Mouse (Mus musculus) cerebellum, adult 8-10 months (tissue): Measurements from ENCODE around the gene Sox5.

Experiments
- DNase-seq: peaks from one replicate; pipeline ENCODE4 v3.0.0; 2022

Sox5 gene

DNA sequence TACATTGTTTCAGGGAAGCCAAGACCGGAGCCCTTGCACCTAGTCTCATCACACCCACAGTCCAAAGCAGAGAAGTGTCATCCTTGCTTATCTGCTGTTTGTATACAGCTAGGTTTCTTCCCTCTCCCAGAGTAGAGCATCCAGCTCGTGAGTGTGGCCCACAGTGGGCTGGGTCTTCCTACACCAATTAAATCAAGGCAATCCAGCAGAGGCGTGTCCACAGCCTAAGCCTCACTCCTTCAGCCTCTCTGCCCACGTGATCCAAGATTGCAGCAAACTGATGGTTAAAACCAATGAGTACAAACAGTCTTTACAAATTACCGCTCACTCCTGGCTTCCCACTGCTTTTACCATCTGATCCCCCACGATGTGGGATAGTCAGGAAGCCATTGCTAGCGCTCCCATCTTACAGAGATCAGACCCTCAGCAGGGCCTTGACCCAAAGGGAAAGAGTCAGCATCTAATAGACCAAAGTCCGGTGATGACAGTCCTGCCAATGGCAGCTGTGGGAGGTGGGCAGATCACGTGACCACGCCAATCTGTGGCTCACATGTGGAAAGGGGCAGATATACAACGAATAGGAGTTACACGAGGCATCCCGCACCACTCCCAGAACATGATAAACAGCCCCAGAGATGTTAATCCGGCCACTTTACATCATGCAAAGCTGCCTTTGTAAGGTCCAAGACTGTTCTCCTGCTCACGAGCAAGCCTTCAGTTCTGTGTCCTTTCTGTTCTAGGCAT is 9.4 kb downstream of the Sox5 start:
- no peak for DNase-seq

DNA sequence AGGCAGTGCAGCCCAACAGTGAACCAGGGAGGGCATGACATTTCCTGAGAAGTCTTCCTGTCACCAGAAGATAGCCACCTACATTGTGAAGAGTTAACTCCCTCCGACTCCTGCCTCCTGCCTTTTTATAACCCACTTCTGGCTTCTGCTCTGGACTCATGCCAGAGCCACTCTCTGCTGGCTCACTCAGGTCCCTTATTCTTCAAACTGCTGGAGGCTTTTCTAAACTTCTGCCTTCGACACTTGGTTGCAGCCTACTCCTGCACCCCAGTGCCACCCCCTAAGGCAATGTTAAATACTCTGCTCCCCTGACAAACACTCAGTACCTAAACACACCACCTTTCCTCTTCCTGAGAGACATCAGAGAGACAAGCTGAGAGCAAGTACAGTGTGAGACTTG is 12.7 kb downstream of the Sox5 start:
- DNase-seq: no peak

GRCm38 (mm10) chr6:144761902-144762301 is 19.9 kb downstream of the Sox5 start:
- no peak for DNase-seq

- DNase-seq: no peak
Measured at GRCm38 (mm10) chr6:144759193-144759592, 22.6 kb downstream of the Sox5 start.

GRCm38 (mm10) chr6:144757414-144757813 is 24.4 kb downstream of the Sox5 start:
- no peak for DNase-seq

- no peak for DNase-seq
Measured at GRCm38 (mm10) chr6:144756444-144756843, 25.3 kb downstream of the Sox5 start.

GRCm38 (mm10) chr6:144755304-144755703 is 26.5 kb downstream of the Sox5 start:
- no peak for DNase-seq

DNA sequence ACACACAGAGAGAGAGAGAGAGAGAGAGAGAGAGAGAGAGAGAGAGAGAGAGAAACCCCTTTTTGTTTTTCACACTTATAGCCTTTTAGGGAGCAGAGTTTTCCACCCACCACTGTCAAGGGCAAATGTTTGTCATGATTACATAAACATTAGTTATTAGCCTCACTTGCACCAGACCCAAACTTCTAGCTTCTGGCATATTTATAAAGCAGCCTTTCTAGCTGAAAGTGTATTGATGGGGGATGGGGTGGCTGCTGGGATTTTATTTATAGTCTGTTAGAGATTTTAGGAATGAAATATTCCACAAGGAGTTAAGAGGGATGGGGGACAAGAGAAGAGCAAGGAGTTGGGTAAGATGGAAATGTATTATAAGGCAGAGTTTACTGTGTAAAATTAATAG is 27.4 kb downstream of the Sox5 start:
- no peak for DNase-seq

DNA sequence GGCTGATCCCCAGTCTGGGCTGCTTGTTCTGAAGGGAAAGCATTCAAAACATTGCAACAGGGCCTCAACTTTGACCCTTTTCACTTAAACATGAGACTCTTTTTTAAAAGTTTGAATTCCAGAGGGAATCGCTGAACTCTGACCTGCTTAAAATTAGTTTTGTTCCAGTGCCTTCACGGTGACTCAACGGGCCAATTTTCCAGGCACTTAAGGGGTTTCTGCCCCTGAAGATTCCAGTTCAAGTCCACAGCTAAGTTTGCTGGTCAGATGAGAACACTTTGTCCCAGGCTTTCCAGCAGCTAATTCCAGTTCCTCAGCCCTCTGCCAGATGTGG is 27.8 kb downstream of the Sox5 start:
- no peak for DNase-seq

DNA sequence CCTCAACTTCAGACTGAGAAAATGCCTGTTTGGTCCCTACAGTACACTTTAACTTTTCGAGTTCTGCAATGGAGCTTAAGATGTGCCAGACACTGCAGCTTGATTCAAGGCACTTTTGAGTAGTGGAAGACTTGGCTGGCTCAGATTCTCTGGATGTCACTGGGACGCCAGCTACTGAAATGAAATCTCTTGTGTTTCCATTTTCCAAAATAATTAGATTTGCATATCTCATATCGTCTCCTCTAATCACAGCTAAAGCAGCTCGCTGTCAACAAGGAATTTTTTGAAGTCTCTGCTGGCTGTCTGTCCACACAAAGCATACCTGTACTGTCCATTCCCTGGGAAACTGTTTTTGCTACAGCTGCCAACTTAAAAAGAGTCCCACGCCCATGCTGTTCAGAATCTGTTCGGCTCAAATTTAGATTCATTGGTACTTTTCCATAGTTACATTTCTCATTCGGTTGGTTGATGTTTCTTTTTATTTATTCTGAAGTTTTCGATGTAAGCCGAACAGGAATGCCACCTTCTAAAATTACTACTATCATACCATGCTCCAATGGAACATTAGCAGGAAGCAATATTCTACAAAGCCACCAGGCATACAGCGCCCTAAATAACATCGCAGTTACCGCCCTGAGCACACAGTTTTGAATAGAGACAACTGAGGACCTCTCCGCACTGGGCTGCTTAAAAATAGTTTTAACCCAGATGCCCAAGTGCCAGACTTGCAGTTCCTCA is 28.4 kb downstream of the Sox5 start:
- DNase-seq: no peak

DNA sequence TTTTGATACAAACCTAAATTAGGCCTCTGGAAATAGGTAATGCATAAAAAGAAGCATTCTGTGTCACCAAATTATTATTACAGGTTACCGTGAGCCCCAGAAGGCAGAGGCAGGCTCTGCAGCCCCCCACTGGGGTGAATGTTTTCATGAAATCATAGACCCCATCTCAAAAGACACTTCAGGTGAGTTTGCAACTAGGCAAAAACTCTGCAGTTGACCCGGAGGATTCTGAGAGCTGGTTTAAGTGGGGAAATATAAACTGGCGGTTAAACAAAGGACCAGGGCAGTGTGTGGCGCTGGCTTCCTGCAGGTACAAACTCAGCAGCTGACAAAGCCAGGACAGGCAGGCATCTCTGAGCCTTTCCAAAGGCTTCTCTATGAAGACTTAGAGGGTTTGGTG is 30.2 kb downstream of the Sox5 start:
- no peak for DNase-seq

DNA sequence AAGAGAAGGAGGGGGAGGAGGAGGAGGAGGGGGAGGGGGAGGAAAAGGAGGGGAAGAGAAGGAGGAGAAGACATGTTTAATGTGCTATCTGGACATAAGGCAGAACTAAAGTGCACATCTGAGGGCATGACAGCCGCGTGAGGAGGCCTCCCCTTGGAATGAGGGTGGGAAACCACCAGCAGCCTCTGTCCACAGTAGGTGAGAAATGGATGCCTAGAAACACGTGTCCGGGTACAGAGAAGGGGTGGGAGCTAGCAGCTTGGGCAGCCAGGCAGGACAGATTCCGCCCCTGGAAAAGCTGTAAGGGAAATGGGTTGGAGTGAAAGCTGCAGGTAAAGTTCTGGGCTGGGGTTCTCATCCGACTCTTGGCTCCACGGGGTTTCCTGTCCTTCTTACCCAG is 31.6 kb downstream of the Sox5 start:
- no peak for DNase-seq

DNA sequence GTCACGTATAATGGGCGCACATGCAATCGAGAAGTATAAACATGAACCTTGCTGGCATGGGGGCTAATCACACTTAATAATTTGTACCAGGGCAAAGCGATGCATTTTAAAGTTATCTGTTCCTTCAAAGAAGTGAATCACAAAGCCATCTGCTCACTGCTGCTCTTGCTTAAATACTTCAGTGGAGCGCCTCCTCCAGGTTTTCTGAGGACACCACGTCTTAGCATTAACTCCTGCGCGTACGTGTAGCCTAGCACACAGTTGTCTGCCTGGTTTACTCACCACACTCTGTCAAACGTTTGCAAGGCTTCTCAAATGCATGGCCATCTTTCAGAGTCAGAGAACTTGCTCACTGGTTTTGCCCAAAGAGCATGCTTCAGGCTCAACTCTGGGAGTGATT is 35.3 kb downstream of the Sox5 start:
- no peak for DNase-seq

DNA sequence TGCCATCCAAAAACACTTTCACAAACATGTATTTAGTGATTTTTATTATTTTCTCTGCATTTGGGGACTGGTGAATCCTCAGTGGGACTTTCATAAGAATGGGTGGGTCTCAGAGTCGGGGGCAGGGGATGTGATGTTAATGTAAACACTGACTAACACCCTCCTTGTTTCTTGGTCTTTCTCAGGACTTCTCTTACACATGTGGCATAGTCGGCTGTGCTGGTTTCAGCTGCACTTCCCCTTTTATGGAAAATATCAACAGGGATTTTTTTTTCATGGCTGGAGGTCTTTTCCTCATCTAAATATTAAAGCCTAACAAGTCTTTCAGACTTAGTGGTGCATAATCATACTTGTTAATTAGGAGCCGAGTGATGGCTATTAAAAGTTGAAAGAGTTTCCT is 39.2 kb downstream of the Sox5 start:
- DNase-seq: no peak

- no peak for DNase-seq
Measured at GRCm38 (mm10) chr6:144741080-144741655, 40.6 kb downstream of the Sox5 start.

DNA sequence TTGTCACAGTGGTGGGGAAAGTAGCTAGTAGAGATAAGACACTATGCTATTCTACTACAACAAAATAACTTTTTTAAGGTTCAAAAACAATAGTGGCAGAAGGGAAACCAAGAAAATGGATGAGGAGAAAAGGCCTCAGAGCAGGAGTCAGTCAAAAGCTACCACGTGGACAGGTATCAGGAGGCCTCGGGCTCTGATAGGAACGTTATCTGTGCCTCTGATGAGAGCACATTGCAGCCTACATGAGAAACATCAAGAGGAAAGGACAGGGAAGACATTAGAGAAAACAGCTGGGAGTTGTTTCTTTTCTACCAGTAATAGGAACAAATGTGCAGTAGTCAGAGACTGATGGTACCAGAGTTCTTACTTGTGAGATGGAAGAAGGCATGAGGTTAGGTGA is 41.4 kb downstream of the Sox5 start:
- DNase-seq: no peak

DNA sequence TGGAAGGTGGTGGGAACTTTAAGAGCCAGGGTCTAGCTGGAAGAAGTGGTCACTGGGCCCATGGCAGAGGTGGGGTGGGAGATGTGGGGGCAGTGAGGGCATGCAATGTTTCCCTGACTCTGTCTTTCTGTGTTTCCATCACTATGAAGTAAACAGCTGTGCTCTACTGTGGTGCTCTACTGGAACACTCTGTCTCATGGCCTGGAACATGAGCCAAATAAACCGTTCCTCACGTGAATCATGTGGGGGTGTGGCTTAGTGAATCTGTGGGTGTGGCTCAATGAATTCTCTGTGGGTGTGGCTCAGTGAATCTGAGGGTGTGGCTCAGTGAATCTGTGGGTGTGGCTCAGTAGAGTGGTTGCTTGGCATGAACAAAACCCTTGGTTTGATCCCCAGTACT is 42.0 kb downstream of the Sox5 start:
- no peak for DNase-seq

DNA sequence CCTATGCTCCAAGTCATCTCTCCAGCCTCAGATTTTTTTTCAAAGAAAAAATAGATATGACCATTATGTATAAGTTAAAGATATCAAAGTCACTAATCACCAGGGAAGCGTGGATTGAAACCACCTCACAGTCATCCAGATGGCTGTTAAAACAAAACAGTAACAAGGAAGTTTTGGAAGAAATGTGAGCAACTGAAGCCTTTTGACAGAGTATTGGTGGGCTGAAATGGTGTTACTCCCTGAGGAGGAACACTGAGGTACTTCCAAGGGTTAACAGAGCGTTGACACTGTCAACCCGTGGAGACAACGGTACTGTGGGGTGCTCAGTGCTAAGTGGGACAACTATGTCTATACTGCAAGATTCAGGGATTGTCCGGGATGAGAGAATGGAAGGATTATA is 44.0 kb downstream of the Sox5 start:
- DNase-seq: no peak

GRCm38 (mm10) chr6:144731251-144731970 is 50.4 kb downstream of the Sox5 start:
- no peak for DNase-seq

DNA sequence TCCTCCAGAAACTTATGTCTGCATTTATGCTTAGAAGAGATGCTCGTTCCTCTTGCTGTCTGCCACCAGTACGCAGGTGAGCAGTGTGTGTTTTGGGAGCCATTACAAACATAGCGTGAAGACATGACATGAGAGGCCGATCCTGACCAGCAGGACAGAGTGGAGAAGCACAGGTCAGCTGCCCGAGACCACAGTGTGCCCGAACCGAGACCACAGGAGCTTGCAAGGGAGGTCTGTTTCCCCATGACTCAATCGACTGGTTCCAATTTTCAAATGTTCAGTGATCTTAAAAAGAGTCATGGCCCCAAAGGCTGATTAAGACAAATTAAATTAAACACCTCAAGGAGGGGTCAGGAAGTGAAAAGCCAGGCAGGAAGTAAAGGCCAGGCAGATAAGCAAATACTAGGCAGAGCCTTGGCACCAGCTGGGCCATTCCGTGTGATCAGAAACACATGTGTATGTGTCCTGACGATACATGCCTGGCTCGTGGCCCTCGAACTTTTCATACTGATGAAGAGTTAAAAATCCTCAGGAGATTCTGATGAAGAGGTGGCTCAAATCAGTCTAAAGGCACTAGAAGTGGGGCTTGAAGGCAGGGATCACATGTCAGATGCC is 58.1 kb downstream of the Sox5 start:
- DNase-seq: no peak

GRCm38 (mm10) chr6:144723024-144723423 is 58.8 kb downstream of the Sox5 start:
- no peak for DNase-seq

DNA sequence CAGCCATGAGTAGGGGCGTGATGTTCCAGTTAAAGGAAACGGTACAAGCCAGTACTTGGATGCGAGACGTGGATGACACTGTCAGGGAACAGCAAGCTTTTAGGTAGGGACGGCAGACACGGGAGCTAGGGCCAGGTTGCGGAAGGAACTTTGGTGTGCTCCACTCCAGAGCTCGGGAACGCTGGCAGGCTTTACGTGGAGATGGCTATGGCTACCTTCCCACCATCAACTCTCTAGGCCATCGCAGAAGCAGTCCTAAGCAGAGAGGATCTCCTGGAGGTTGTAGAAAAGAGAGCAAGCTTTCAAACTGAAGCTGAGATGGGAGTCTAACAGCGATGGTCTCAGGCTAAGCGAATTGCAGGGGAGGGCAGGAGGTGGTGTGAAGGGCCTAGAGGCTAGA is 60.9 kb downstream of the Sox5 start:
- DNase-seq: no peak

- no peak for DNase-seq
Measured at GRCm38 (mm10) chr6:144716376-144716775, 65.4 kb downstream of the Sox5 start.
